Mouse (Mus musculus) E14TG2a.4 (cell line): ENCODE measurements around the gene Trim61.

Experiments
- CTCF ChIP-seq: conservative IDR thresholded peaks from 2 replicates; pipeline ENCODE4 v1.5.1; 2014; ENCODE audit warnings: low read length
- POU5F1 ChIP-seq: IDR thresholded peaks from 2 replicates; pipeline ENCODE4 v1.6.1; 2014; ENCODE audit warnings: low read length, borderline replicate concordance

DNA sequence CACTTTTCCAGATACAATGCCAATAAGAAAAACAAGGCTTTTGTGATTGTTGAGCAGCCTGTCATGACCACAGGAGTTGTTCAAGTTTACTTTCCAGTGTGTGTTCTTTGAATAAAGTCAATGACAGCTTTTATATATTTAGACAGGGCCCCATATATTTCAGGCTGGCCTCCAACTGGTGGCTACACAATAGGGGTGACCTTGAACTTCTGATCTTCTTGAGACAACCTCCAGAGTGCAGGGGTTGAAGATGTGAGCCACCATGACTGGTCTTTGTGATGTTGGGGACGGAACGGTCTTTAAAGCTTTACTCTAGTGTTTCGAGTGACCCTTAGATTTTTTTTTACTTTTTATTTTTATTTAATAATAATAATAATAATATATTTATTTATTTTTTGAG, 47.3 kb upstream of the Trim61 start:
- TF ChIP-seq CTCF, result no peak
- TF ChIP-seq POU5F1, result no peak
